Mouse (Mus musculus) MEL (cell line): ENCODE measurements around the gene Bptf.

Experiments used
- BHLHE40 ChIP-seq: IDR thresholded peaks from 2 replicates; pipeline ENCODE4 v1.6.1; 2012; ENCODE audit warnings: low read depth, mild to moderate bottlenecking, inconsistent platforms, low read length, improper control_type of control experiment, borderline replicate concordance
- CTCF ChIP-seq, 3 experiments: IDR thresholded peaks in 2 of 3; conservative IDR thresholded peaks in 1 of 3; 2 replicates each; pipeline ENCODE4 v1.5.1; 2011 to 2012; ENCODE audit warnings: low read length in 3 of 3, low read depth in 2 of 3, mild to moderate bottlenecking in 2 of 3, improper control_type of control experiment in 1 of 3, inconsistent platforms in 1 of 3, mixed read lengths in 1 of 3, moderate library complexity in 1 of 3; ENCODE audit not compliant: control insufficient read depth in 1 of 3, insufficient read depth in 1 of 3, poor library complexity in 1 of 3, severe bottlenecking in 1 of 3
- EP300 ChIP-seq, 2 experiments: IDR thresholded peaks; 2 replicates each; pipeline ENCODE4 v1.6.1; 2011; ENCODE audit warnings: improper control_type of control experiment in 2 of 2, low read length in 2 of 2, low read depth in 1 of 2, mild to moderate bottlenecking in 1 of 2
- KAT2A ChIP-seq: conservative IDR thresholded peaks from 2 replicates; pipeline ENCODE4 v1.6.1; 2012; ENCODE audit warnings: low read depth, low read length, improper control_type of control experiment, inconsistent platforms
- MAX ChIP-seq: IDR thresholded peaks from 2 replicates; pipeline ENCODE4 v1.6.1; 2011; ENCODE audit warnings: low read length, improper control_type of control experiment
- MXI1 ChIP-seq: IDR thresholded peaks from 2 replicates; pipeline ENCODE4 v1.6.1; 2011; ENCODE audit warnings: mild to moderate bottlenecking, low read depth, low read length, improper control_type of control experiment
- MYB ChIP-seq: IDR thresholded peaks from 2 replicates; pipeline ENCODE4 v1.6.1; 2011; ENCODE audit warnings: mild to moderate bottlenecking, low read depth, low read length, improper control_type of control experiment
- MYC ChIP-seq: IDR thresholded peaks from 2 replicates; pipeline ENCODE4 v1.6.1; 2011; ENCODE audit warnings: low read depth, mild to moderate bottlenecking, low read length, improper control_type of control experiment, moderate library complexity
- NELFE ChIP-seq: IDR thresholded peaks from 2 replicates; pipeline ENCODE4 v1.6.1; 2011; ENCODE audit warnings: low read depth, low read length, improper control_type of control experiment
- NRF1 ChIP-seq: IDR thresholded peaks from 2 replicates; pipeline ENCODE4 v1.6.1; 2014; ENCODE audit warnings: low read depth, mild to moderate bottlenecking, inconsistent platforms, low read length, improper control_type of control experiment, moderate library complexity; ENCODE audit not compliant: poor library complexity, insufficient read depth, severe bottlenecking
- POLR2A ChIP-seq, 2 experiments: IDR thresholded peaks; 2 replicates each; pipeline ENCODE4 v1.6.1; 2011 to 2012; ENCODE audit warnings: low read length in 2 of 2, mild to moderate bottlenecking in 2 of 2, control low read depth in 1 of 2, improper control_type of control experiment in 1 of 2, low read depth in 1 of 2, moderate library complexity in 1 of 2; ENCODE audit not compliant: control insufficient read depth in 1 of 2, insufficient read depth in 1 of 2, poor library complexity in 1 of 2
- POLR2AphosphoS5 ChIP-seq: IDR thresholded peaks from 2 replicates; pipeline ENCODE4 v1.6.1; 2012; ENCODE audit warnings: low read depth, borderline replicate concordance, mild to moderate bottlenecking, inconsistent platforms, low read length, moderate library complexity, mixed read lengths
- ZNF384 ChIP-seq: IDR thresholded peaks from 2 replicates; pipeline ENCODE4 v1.6.1; 2012; ENCODE audit warnings: low read depth, mild to moderate bottlenecking, inconsistent platforms, low read length, improper control_type of control experiment

GRCm38 (mm10) chr11:107085866-107086265, 46.1 kb downstream of the Bptf start:
- no peak for TF ChIP-seq MYC
- no peak for TF ChIP-seq POLR2A (IDR thresholded peaks at IDR 0.05; ENCODE audit: control insufficient read depth in 1 of 2, insufficient read depth in 1 of 2, low read depth in 1 of 2, low read length in 2 of 2, poor library complexity in 1 of 2)
- no peak for TF ChIP-seq CTCF (IDR thresholded peaks at IDR 0.05 in 2 of 3, conservative IDR thresholded peaks at IDR 0.05 in 1 of 3; ENCODE audit: control insufficient read depth in 1 of 3, insufficient read depth in 1 of 3, low read depth in 2 of 3, low read length in 3 of 3, poor library complexity in 1 of 3, severe bottlenecking in 1 of 3)
- TF ChIP-seq KAT2A, result no peak
- TF ChIP-seq BHLHE40, result no peak
- TF ChIP-seq NELFE, result no peak
- no peak for TF ChIP-seq MYB
- TF ChIP-seq MXI1, result no peak
- no peak for TF ChIP-seq ZNF384
- no peak for TF ChIP-seq NRF1
- TF ChIP-seq EP300 (IDR thresholded peaks at IDR 0.05; ENCODE audit: low read depth in 1 of 2, low read length in 2 of 2), result peak in 1 of 2 experiments; percentile 22; a peak in 1 of 4 replicates
- no peak for TF ChIP-seq MAX
- no peak for TF ChIP-seq POLR2AphosphoS5
